ENCODE assay signal across 8 mouse cellular contexts in genomic region chr9:22469643-22470042, GRCm38 (mm10). TPM values are rescaled to one million over a fixed set of nuclear protein-coding genes. Genes with fewer than 3 reads are reported as not detected.
DNase-seq lines count a peak whose midpoint lies in the region; ATAC-seq and TF ChIP-seq lines count a peak whose summit lies in the region.

Gene Rp9 (minus strand): TSS chr9:22469743.

- no peak for ATAC-seq in lung, embryonic 14.5 days (ENCODE audit: insufficient read depth)
- no peak for ATAC-seq in embryonic facial prominence, embryonic 12.5 days (ENCODE audit: insufficient number of reproducible peaks, insufficient read depth, low FRiP score, low TSS enrichment)
- no peak for ATAC-seq in heart, embryonic 14.5 days (ENCODE audit: insufficient number of reproducible peaks, insufficient read depth, low FRiP score, low read depth)
- no peak for ATAC-seq in neural tube, embryonic 12.5 days (ENCODE audit: low FRiP score, low read depth)
- ATAC-seq in frontal cortex, adult (ENCODE audit: low TSS enrichment) = no peak

- H3K27me3 ChIP-seq in lung, embryonic 14.5 days (ENCODE audit: insufficient read depth, low read length) = no peaks in the 10 kb centered on the region
- no peaks in the 10 kb centered on the region for H3K27me3 ChIP-seq in embryonic facial prominence, embryonic 12.5 days
- no peaks in the 10 kb centered on the region for H3K27me3 ChIP-seq in heart, embryonic 14.5 days (ENCODE audit: control insufficient read depth, insufficient read depth, low read length)
- no peaks in the 10 kb centered on the region for H3K27me3 ChIP-seq in neural tube, embryonic 12.5 days (replicated peaks)

- peak within 1 kb of the TSS; percentile 70; the same call in 1 of the 2 replicates for H3K27ac ChIP-seq in lung, embryonic 14.5 days (ENCODE audit: low read depth)
- H3K27ac ChIP-seq in embryonic facial prominence, embryonic 12.5 days = no peak within 1 kb of the TSS
- peak within 1 kb of the TSS; percentile 47 to 86; a peak in 3 of 4 replicates for H3K27ac ChIP-seq in heart, embryonic 14.5 days (replicated peaks in 1 of 2; ENCODE audit: control insufficient read depth in 1 of 2, insufficient read depth in 1 of 2, low read depth in 2 of 2, low read length in 2 of 2)
- H3K27ac ChIP-seq in neural tube, embryonic 12.5 days = no peak within 1 kb of the TSS

- H3K4me1 ChIP-seq in lung, embryonic 14.5 days (ENCODE audit: insufficient read depth) = no peaks in the 10 kb centered on the region
- H3K4me1 ChIP-seq in embryonic facial prominence, embryonic 12.5 days = no peaks in the 10 kb centered on the region
- H3K4me1 ChIP-seq in heart, embryonic 14.5 days (ENCODE audit: control insufficient read depth in 2 of 2, insufficient read depth in 2 of 2, low read length in 2 of 2) = 0 out of 4 replicates have a peak, but pooled peaks cover 0 to 3% of the 10 kb centered on the region in 2 experiments
- H3K4me1 ChIP-seq in neural tube, embryonic 12.5 days = no peaks in the 10 kb centered on the region

- peak within 1 kb of the TSS; percentile 84; the same call in 1 of the 2 replicates for H3K9ac ChIP-seq in lung, embryonic 14.5 days
- 0 out of 2 replicates have a peak within 1 kb of the TSS, but pooled peaks have one; percentile 85 for H3K9ac ChIP-seq in embryonic facial prominence, embryonic 12.5 days
- H3K9ac ChIP-seq in heart, embryonic 14.5 days (ENCODE audit: low read length) = peak within 1 kb of the TSS; percentile 97
- H3K9ac ChIP-seq in neural tube, embryonic 12.5 days = no peak within 1 kb of the TSS

- H3K9me3 ChIP-seq in lung, embryonic 14.5 days (ENCODE audit: low read depth, low read length) = no peaks in the 10 kb centered on the region
- no peaks in the 10 kb centered on the region for H3K9me3 ChIP-seq in embryonic facial prominence, embryonic 12.5 days
- no peaks in the 10 kb centered on the region for H3K9me3 ChIP-seq in heart, embryonic 14.5 days (ENCODE audit: control insufficient read depth, low read length)
- no peaks in the 10 kb centered on the region for H3K9me3 ChIP-seq in neural tube, embryonic 12.5 days

- no peak for TF ChIP-seq CTCF in lung, embryonic 14.5 days (IDR thresholded peaks at IDR 0.05; ENCODE audit: low read depth)

- intact Hi-C loops in left cerebral cortex, postnatal 25 days (cut with DNase I) = no loop called here

- DNase-seq in lung, embryonic 14.5 days = no peak
- DNase-seq in lung, postnatal 25 days (ENCODE audit: low spot score) = no peak
- no peak for DNase-seq in left cerebral cortex, postnatal 25 days (ENCODE audit: low spot score in 2 of 2)
- DNase-seq in urinary bladder, postnatal 25 days (ENCODE audit: low spot score) = no peak

- peak within 1 kb of the TSS; percentile 85 for H3K4me3 ChIP-seq in lung, embryonic 14.5 days (ENCODE audit: low read depth, low read length)
- H3K4me3 ChIP-seq in embryonic facial prominence, embryonic 12.5 days = peak within 1 kb of the TSS; percentile 78
- peak within 1 kb of the TSS; percentile 30 to 80; a peak in 3 of 4 replicates for H3K4me3 ChIP-seq in heart, embryonic 14.5 days (ENCODE audit: control insufficient read depth in 1 of 2, insufficient read depth in 1 of 2, low read depth in 1 of 2, low read length in 2 of 2)
- no peak within 1 kb of the TSS for H3K4me3 ChIP-seq in neural tube, embryonic 12.5 days

- WGBS in lung, embryonic 14.5 days = 85% methylated on average over 3 of the region's 3 CpGs
- 90% methylated on average over 3 of the region's 3 CpGs for WGBS in embryonic facial prominence, embryonic 12.5 days
- WGBS in heart, embryonic 14.5 days = 82% methylated on average over 3 of the region's 3 CpGs
- WGBS in neural tube, embryonic 12.5 days = 87% methylated on average over 3 of the region's 3 CpGs

- peak within 1 kb of the TSS; percentile 78 for H3K4me2 ChIP-seq in lung, embryonic 14.5 days
- H3K4me2 ChIP-seq in embryonic facial prominence, embryonic 12.5 days (replicated peaks) = peak within 1 kb of the TSS; percentile 76
- H3K4me2 ChIP-seq in heart, embryonic 14.5 days (ENCODE audit: low read length) = peak within 1 kb of the TSS; percentile 78
- H3K4me2 ChIP-seq in neural tube, embryonic 12.5 days (replicated peaks) = peak within 1 kb of the TSS; percentile 68

- H3K36me3 ChIP-seq in lung, embryonic 14.5 days (ENCODE audit: insufficient read depth) = peaks cover 9% of the 10 kb centered on the region
- H3K36me3 ChIP-seq in embryonic facial prominence, embryonic 12.5 days = peaks cover 6% of the 10 kb centered on the region
- H3K36me3 ChIP-seq in heart, embryonic 14.5 days (ENCODE audit: control insufficient read depth, insufficient read depth, low read length) = peaks cover 13% of the 10 kb centered on the region; the same call in 1 of the 2 replicates
- H3K36me3 ChIP-seq in neural tube, embryonic 12.5 days = peaks cover 5% of the 10 kb centered on the region; the same call in 1 of the 2 replicates

RNA-seq across cellular contexts. Expression of gene Rp9, which starts in this region (rescaled TPM):
- polyA plus RNA-seq in lung, embryonic 14.5 days (2014; fragmentation: Nextera tagmentation; extraction: Ambion mirVana) = 65.7 and 71.0 TPM in 2 replicates
- polyA plus RNA-seq in embryonic facial prominence, embryonic 12.5 days (2016; fragmentation: Nextera tagmentation; extraction: Ambion mirVana) = 72.5 and 73.1 TPM in 2 replicates
- polyA plus RNA-seq in heart, embryonic 14.5 days (2014; fragmentation: Nextera tagmentation; extraction: Ambion mirVana) = 51.1 and 52.3 TPM in 2 replicates
- 10 to 100 TPM; 40.0 to 40.1 TPM for total RNA-seq in left cerebral cortex, postnatal 25 days (2021)
- 57.3 TPM in 2 replicates for polyA plus RNA-seq in neural tube, embryonic 12.5 days (2016; fragmentation: Nextera tagmentation; extraction: Ambion mirVana)

Comparison
In these comparisons a context has a peak if more than half of its experiments do, and no peak if none do; other contexts are left out.
1. H3K27ac ChIP-seq: peak in lung, embryonic 14.5 days (single experiment) and heart, embryonic 14.5 days (2 of 2); none in embryonic facial prominence, embryonic 12.5 days (single experiment) and neural tube, embryonic 12.5 days (single experiment).
2. Peak in every context shown above with its lines, with median percentiles within 50 percentile points of each other: H3K4me2 ChIP-seq.